Mouse (Mus musculus) small intestine, adult 2 months (tissue): Measurements from ENCODE around the gene Pbp2. TPM values are rescaled to one million over a fixed set of nuclear protein-coding genes. Genes with fewer than 3 reads are reported as not detected.

Experiments
- H3K27ac ChIP-seq: fragments of 200-500 bp; 2 replicates; pipeline ENCODE4 v1.5.1; 2012; ENCODE audit warnings: low read depth, low read length, control low read depth, inconsistent platforms; ENCODE audit not compliant: insufficient read depth
- H3K27me3 ChIP-seq: fragments of 200-500 bp; 2 replicates; pipeline ENCODE4 v1.6.1; 2012; ENCODE audit warnings: mild to moderate bottlenecking, moderate library complexity, low read length, inconsistent platforms; ENCODE audit not compliant: control insufficient read depth, insufficient read depth
- H3K36me3 ChIP-seq: fragments of 200-500 bp; 2 replicates; pipeline ENCODE4 v1.6.1; 2012; ENCODE audit warnings: mild to moderate bottlenecking, low read length, control low read depth, inconsistent platforms; ENCODE audit not compliant: control insufficient read depth, insufficient read depth
- H3K4me1 ChIP-seq: fragments of 200-500 bp; 2 replicates; pipeline ENCODE4 v1.6.1; 2012; ENCODE audit warnings: low read length, inconsistent platforms, mixed read lengths; ENCODE audit not compliant: control insufficient read depth, insufficient read depth, insufficient read length
- H3K4me3 ChIP-seq: fragments of 200-500 bp; 2 replicates; pipeline ENCODE4 v1.5.1; 2012; ENCODE audit warnings: low read depth, mild to moderate bottlenecking, control low read depth, inconsistent platforms, low read length, moderate library complexity
- CTCF ChIP-seq: fragments of 200-500 bp; IDR thresholded peaks from 2 replicates; pipeline ENCODE4 v1.5.1; 2012; ENCODE audit warnings: low read depth, mild to moderate bottlenecking, control low read depth, inconsistent platforms, low read length, moderate library complexity, mixed read lengths; ENCODE audit not compliant: insufficient replicate concordance, insufficient read length; ENCODE audit errors: extremely low read depth
- POLR2A ChIP-seq: fragments of 200-500 bp; IDR thresholded peaks from 2 replicates; pipeline ENCODE4 v1.6.1; 2012; ENCODE audit warnings: low read depth, mild to moderate bottlenecking, control low read depth, inconsistent platforms, low read length, moderate library complexity
- WGBS: fragments of 180-500 bp; shearing (Covaris S2); methylation state at CpG from one replicate; pipeline ENCODE4 v1.1.7; 2018; 5-methylcytosine and 5-hydroxymethylcytosine counted together
- polyA plus RNA-seq: library from polyadenylated mRNA; depleted of rRNA; stranded (reverse); fragments of >200 nt; gene quantifications from 2 replicates; pipeline ENCODE4 v1.2.3, GENCODE M21; 2012

The Pbp2 gene
- polyA plus RNA-seq, 1 experiment, result not detected

DNA sequence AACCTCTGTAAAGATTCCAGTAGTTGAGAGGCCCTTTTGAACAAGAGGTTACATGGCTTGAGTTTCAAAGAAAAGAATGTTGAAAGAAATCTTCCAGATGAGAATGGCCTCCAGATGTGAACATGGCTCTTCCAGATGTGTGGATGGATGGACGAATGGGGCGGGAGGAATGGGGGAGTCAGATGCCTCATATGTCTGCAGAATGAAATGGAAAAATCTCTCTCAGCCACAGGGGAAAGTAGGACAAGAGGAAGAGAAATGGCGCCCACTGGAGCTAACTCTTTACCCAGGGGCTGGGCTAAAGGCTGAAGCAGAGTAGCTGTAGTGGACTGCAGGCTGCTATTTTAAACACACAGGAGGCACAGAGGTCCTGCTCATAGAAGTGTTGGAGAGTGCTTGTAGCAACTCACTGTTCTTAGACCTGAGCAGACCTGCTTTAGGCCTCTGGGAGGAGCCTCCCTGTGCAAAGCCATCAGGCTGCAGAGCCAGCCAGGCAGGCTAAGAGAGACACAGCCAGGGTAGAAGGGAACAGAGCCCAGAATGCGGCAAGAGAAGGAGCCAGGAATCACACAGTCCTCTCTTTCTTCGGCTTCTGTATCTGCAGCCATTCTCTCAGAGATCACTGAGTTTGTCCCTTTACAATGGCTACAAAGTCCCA lies 23.9 kb upstream of the Pbp2 start:
- Histone ChIP-seq H3K4me1 (peaks cover 9% of the 10 kb centered on the region), H3K4me3 (no peak overlapping the region), H3K27me3 (no peaks in the 10 kb centered on the region), H3K36me3 (no peaks in the 10 kb centered on the region), H3K27ac (no peak overlapping the region)
- TF ChIP-seq CTCF (no peak), POLR2A (no peak)
- WGBS, result 82% methylated on average over 5 of the region's 5 CpGs

- Histone ChIP-seq H3K4me3 (peak overlapping the region; percentile 6; the same call in 1 of the 2 replicates), H3K36me3 (no peaks in the 10 kb centered on the region), H3K27me3 (no peaks in the 10 kb centered on the region), H3K27ac (no peak overlapping the region), H3K4me1 (peaks cover 9% of the 10 kb centered on the region)
- no peak for TF ChIP-seq CTCF
- TF ChIP-seq POLR2A, result no peak
- WGBS, result 37% methylated on average over 10 of the region's 10 CpGs
Measured at GRCm38 (mm10) chr6:135332737-135333281, 22.6 kb upstream of the Pbp2 start.

- TF ChIP-seq CTCF, result no peak
- TF ChIP-seq POLR2A, result no peak
- H3K4me1 ChIP-seq, result peaks cover 9% of the 10 kb centered on the region
- no peaks in the 10 kb centered on the region for H3K36me3 ChIP-seq
- no peak overlapping the region for H3K27ac ChIP-seq
- H3K27me3 ChIP-seq, result no peaks in the 10 kb centered on the region
- 80% methylated on average over 4 of the region's 4 CpGs for WGBS
- no peak overlapping the region for H3K4me3 ChIP-seq
Measured at GRCm38 (mm10) chr6:135331916-135332315, 21.7 kb upstream of the Pbp2 start.

- no peak for TF ChIP-seq CTCF
- Histone ChIP-seq H3K27ac (peak overlapping the region; percentile 88), H3K27me3 (no peaks in the 10 kb centered on the region), H3K4me1 (peaks cover 39% of the 10 kb centered on the region), H3K4me3 (no peak overlapping the region), H3K36me3 (no peaks in the 10 kb centered on the region)
- WGBS, result 41% methylated on average over 7 of the region's 7 CpGs
Measured at GRCm38 (mm10) chr6:135326847-135327246, 16.6 kb upstream of the Pbp2 start.

- peak overlapping the region; percentile 88 for H3K27ac ChIP-seq
Measured at GRCm38 (mm10) chr6:135324686-135325300, 14.6 kb upstream of the Pbp2 start.

GRCm38 (mm10) chr6:135324111-135324510 lies 13.9 kb upstream of the Pbp2 start:
- 61% methylated on average over 3 of the region's 3 CpGs for WGBS
- no peak for TF ChIP-seq POLR2A
- no peak for TF ChIP-seq CTCF
- Histone ChIP-seq H3K4me3 (no peak overlapping the region), H3K27ac (no peak overlapping the region), H3K27me3 (no peaks in the 10 kb centered on the region), H3K36me3 (no peaks in the 10 kb centered on the region), H3K4me1 (peaks cover 39% of the 10 kb centered on the region)

More at GRCm38 (mm10) chr6:135324686-135325300, 14.6 kb upstream of the Pbp2 start:
- Histone ChIP-seq H3K4me1 (peaks cover 39% of the 10 kb centered on the region), H3K36me3 (no peaks in the 10 kb centered on the region), H3K27me3 (no peaks in the 10 kb centered on the region), H3K4me3 (peak overlapping the region; percentile 19)
- 29% methylated on average over 9 of the region's 9 CpGs for WGBS
- TF ChIP-seq POLR2A (no peak), CTCF (no peak)

DNA sequence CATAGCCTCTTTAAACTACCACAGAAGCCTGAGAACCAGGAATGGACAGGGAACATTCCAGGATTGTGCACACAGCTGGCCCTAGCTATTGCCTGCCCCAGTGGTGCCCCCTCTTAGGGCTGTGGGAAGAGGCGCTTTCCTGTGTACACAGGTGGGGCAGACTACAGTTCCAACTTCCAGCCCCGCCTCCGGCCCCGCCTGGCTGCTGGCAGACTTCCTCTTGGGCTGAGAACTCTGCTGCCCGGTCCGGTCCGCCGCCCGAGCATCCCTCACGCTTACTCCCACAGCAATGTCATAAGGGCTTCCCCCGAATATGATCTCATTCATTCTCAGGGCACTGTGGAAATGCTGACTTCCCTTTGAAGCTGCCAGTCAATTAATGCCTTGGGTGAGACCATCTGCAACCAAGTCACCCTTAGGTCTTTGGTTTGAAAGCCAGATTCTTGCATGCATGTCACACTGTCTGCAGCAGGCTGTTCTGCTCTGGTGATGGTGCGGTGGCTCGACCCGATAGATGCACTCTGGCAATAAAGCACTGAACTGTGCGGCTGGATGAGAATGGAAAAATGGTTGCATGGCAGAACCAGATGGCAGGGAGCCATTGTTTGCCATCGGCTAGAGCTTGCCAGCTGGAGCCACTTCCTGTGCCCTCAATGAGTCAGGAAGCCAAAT lies 13.2 kb upstream of the Pbp2 start:
- TF ChIP-seq POLR2A, result no peak
- no peak for TF ChIP-seq CTCF
- Histone ChIP-seq H3K4me3 (peak overlapping the region; percentile 41), H3K4me1 (peaks cover 39% of the 10 kb centered on the region), H3K27me3 (no peaks in the 10 kb centered on the region), H3K36me3 (no peaks in the 10 kb centered on the region), H3K27ac (peak overlapping the region; percentile 82)
- 6% methylated on average over 16 of the region's 16 CpGs for WGBS
